Mouse (Mus musculus): Measurements from ENCODE around the gene En1. TPM values are rescaled to one million over a fixed set of nuclear protein-coding genes. Genes with fewer than 3 reads are reported as not detected.

En1 gene
- polyA plus RNA-seq, 1 experiment from 2014 or later = not detected

GRCm38 (mm10) chr1:120593236-120593919 lies 8.8 kb upstream of the En1 start:
- ATAC-seq (ENCODE audit: borderline replicate concordance, extremely low read depth, low FRiP score, low TSS enrichment) = no peak
- WGBS = 13% methylated on average over 8 of the region's 8 CpGs

GRCm38 (mm10) chr1:120594603-120595002 lies 7.6 kb upstream of the En1 start:
- Histone ChIP-seq H3K4me2 (no peak overlapping the region), H3K9ac (no peak overlapping the region), H3K27me3 (peaks cover 92% of the 10 kb centered on the region), H3K27ac (no peak overlapping the region), H3K36me3 (no peaks in the 10 kb centered on the region), H3K4me3 (no peak overlapping the region), H3K9me3 (no peaks in the 10 kb centered on the region), H3K4me1 (no peaks in the 10 kb centered on the region)
- no peak for ATAC-seq (ENCODE audit: borderline replicate concordance, extremely low read depth, low FRiP score, low TSS enrichment)
- 2% methylated on average over 8 of the region's 8 CpGs for WGBS

More at GRCm38 (mm10) chr1:120593236-120593919, 8.8 kb upstream of the En1 start:
- H3K9ac ChIP-seq = no peak overlapping the region
- no peak overlapping the region for H3K4me3 ChIP-seq
- H3K36me3 ChIP-seq = no peaks in the 10 kb centered on the region
- H3K27ac ChIP-seq = no peak overlapping the region
- no peaks in the 10 kb centered on the region for H3K9me3 ChIP-seq
- no peaks in the 10 kb centered on the region for H3K4me1 ChIP-seq
- peaks cover 79% of the 10 kb centered on the region for H3K27me3 ChIP-seq
- no peak overlapping the region for H3K4me2 ChIP-seq

- ATAC-seq (ENCODE audit: borderline replicate concordance, extremely low read depth, low FRiP score, low TSS enrichment) = no peak
- WGBS = 5% methylated on average over 17 of the region's 17 CpGs
- Histone ChIP-seq H3K4me3 (no peak overlapping the region), H3K4me1 (no peaks in the 10 kb centered on the region), H3K9ac (no peak overlapping the region), H3K27ac (no peak overlapping the region), H3K27me3 (peaks cover 99% of the 10 kb centered on the region), H3K36me3 (no peaks in the 10 kb centered on the region), H3K4me2 (no peak overlapping the region), H3K9me3 (no peaks in the 10 kb centered on the region)
Measured at GRCm38 (mm10) chr1:120595471-120596240, 6.6 kb upstream of the En1 start.

- H3K27me3 ChIP-seq = peaks cover 99% of the 10 kb centered on the region
- no peak overlapping the region for H3K27ac ChIP-seq
- no peaks in the 10 kb centered on the region for H3K4me1 ChIP-seq
- H3K4me2 ChIP-seq = peak overlapping the region; percentile 34
- ATAC-seq (ENCODE audit: borderline replicate concordance, extremely low read depth, low FRiP score, low TSS enrichment) = 0 out of 2 replicates have a peak, but pooled peaks have one; percentile 12
- H3K9me3 ChIP-seq = no peaks in the 10 kb centered on the region
- H3K4me3 ChIP-seq = 0 out of 2 replicates have a peak overlapping the region, but pooled peaks have one; percentile 11
- H3K36me3 ChIP-seq = no peaks in the 10 kb centered on the region
- no peak overlapping the region for H3K9ac ChIP-seq
- WGBS = 2% methylated on average over 19 of the region's 21 CpGs
Measured at GRCm38 (mm10) chr1:120596319-120596718, 5.9 kb upstream of the En1 start.

- no peak for ATAC-seq (ENCODE audit: borderline replicate concordance, extremely low read depth, low FRiP score, low TSS enrichment)
- Histone ChIP-seq H3K4me3 (0 out of 2 replicates have a peak overlapping the region, but pooled peaks have one; percentile 11), H3K4me2 (peak overlapping the region; percentile 34), H3K27ac (no peak overlapping the region), H3K9me3 (no peaks in the 10 kb centered on the region), H3K4me1 (no peaks in the 10 kb centered on the region), H3K9ac (no peak overlapping the region), H3K27me3 (peaks cover 100% of the 10 kb centered on the region), H3K36me3 (no peaks in the 10 kb centered on the region)
- 1% methylated on average over 19 of the region's 19 CpGs for WGBS
Measured at GRCm38 (mm10) chr1:120596784-120597183, 5.4 kb upstream of the En1 start.

- no peak for ATAC-seq (ENCODE audit: borderline replicate concordance, extremely low read depth, low FRiP score, low TSS enrichment)
- H3K4me1 ChIP-seq = peaks cover 4% of the 10 kb centered on the region
- H3K27me3 ChIP-seq = peaks cover 100% of the 10 kb centered on the region
- WGBS = 2% methylated on average over 11 of the region's 11 CpGs
- no peaks in the 10 kb centered on the region for H3K36me3 ChIP-seq
- no peak overlapping the region for H3K27ac ChIP-seq
- H3K4me2 ChIP-seq = no peak overlapping the region
- H3K9ac ChIP-seq = no peak overlapping the region
- no peak overlapping the region for H3K4me3 ChIP-seq
- H3K9me3 ChIP-seq = no peaks in the 10 kb centered on the region
Measured at GRCm38 (mm10) chr1:120597271-120597670, 4.9 kb upstream of the En1 start.

GRCm38 (mm10) chr1:120598196-120598940 lies 3.9 kb upstream of the En1 start:
- H3K9ac ChIP-seq = no peak overlapping the region
- H3K4me2 ChIP-seq = no peak overlapping the region
- peaks cover 100% of the 10 kb centered on the region for H3K27me3 ChIP-seq
- H3K4me3 ChIP-seq = no peak overlapping the region
- no peak overlapping the region for H3K27ac ChIP-seq
- WGBS = 2% methylated on average over 16 of the region's 16 CpGs
- no peak for ATAC-seq (ENCODE audit: borderline replicate concordance, extremely low read depth, low FRiP score, low TSS enrichment)
- peaks cover 13% of the 10 kb centered on the region for H3K4me1 ChIP-seq
- H3K9me3 ChIP-seq = no peaks in the 10 kb centered on the region
- H3K36me3 ChIP-seq = no peaks in the 10 kb centered on the region

GRCm38 (mm10) chr1:120599321-120600148 lies 2.7 kb upstream of the En1 start:
- H3K9ac ChIP-seq = no peak overlapping the region
- H3K4me1 ChIP-seq = peaks cover 18% of the 10 kb centered on the region
- WGBS = 2% methylated on average over 25 of the region's 25 CpGs
- H3K4me2 ChIP-seq = no peak overlapping the region
- ATAC-seq (ENCODE audit: borderline replicate concordance, extremely low read depth, low FRiP score, low TSS enrichment) = no peak
- no peaks in the 10 kb centered on the region for H3K36me3 ChIP-seq
- H3K4me3 ChIP-seq = no peak overlapping the region
- no peaks in the 10 kb centered on the region for H3K9me3 ChIP-seq
- peaks cover 100% of the 10 kb centered on the region for H3K27me3 ChIP-seq
- H3K27ac ChIP-seq = no peak overlapping the region

- Histone ChIP-seq H3K27ac (no peak overlapping the region), H3K27me3 (peaks cover 100% of the 10 kb centered on the region), H3K4me3 (no peak overlapping the region), H3K4me2 (no peak overlapping the region), H3K4me1 (peaks cover 18% of the 10 kb centered on the region), H3K9me3 (no peaks in the 10 kb centered on the region), H3K36me3 (no peaks in the 10 kb centered on the region), H3K9ac (no peak overlapping the region)
- WGBS = 1% methylated on average over 25 of the region's 25 CpGs
- no peak for ATAC-seq (ENCODE audit: borderline replicate concordance, extremely low read depth, low FRiP score, low TSS enrichment)
Measured at GRCm38 (mm10) chr1:120600149-120600445, 2.1 kb upstream of the En1 start.

- Histone ChIP-seq H3K4me1 (peaks cover 18% of the 10 kb centered on the region), H3K36me3 (no peaks in the 10 kb centered on the region), H3K27ac (no peak overlapping the region), H3K27me3 (peaks cover 100% of the 10 kb centered on the region), H3K4me3 (no peak overlapping the region), H3K9ac (no peak overlapping the region), H3K4me2 (no peak overlapping the region), H3K9me3 (no peaks in the 10 kb centered on the region)
- WGBS = 3% methylated on average over 19 of the region's 19 CpGs
- ATAC-seq (ENCODE audit: borderline replicate concordance, extremely low read depth, low FRiP score, low TSS enrichment) = no peak
Measured at GRCm38 (mm10) chr1:120600516-120601252, 1.5 kb upstream of the En1 start.
